Mouse (Mus musculus): ENCODE measurements at regions not wholly inside any gene's neighbourhood (a gene's known extent, or its start where the extent isn't known, plus 50 kb on each side); places are given as distances from the start of the nearest gene placed in this dataset.
A peak's percentile ranks its signal among the peaks of the same experiment; 100 is the strongest.

DNA sequence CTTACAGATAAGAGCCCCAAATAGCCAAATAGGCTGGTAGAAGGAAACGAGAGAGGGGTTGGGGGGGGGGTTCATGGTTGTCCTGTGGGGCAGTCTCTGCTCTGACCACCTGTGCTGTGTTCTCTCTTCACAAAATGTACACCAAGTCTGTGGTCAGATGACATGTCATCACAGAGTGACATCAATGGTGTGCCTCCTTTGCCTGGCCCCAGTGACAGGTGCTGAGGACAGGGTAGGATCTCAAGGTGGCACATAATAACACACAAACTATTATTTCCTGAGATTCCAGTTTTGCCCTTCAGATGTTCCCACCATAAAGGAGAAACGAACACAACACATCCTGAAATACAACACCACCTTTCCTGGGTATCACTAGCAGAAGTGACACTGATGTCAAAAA lies 68.3 kb upstream of the Epcam start:
- TF ChIP-seq MYOG (IDR thresholded peaks at IDR 0.05; ENCODE audit: control insufficient read depth, extremely low read depth, insufficient read length): no peak
- TF ChIP-seq FOSL1 (IDR thresholded peaks at IDR 0.05; ENCODE audit: insufficient read depth, low read length, poor library complexity, severe bottlenecking): no peak
- no peak for TF ChIP-seq CTCF (IDR thresholded peaks at IDR 0.05; ENCODE audit: control insufficient read depth, insufficient read depth, insufficient read length)
- TF ChIP-seq MYOD1 (IDR thresholded peaks at IDR 0.05; ENCODE audit: control insufficient read depth, insufficient read length, low read depth): peak; percentile 68
- Histone ChIP-seq H3K36me3 (ENCODE audit: control insufficient read depth, insufficient read depth) (no peaks in the 10 kb centered on the region), H3ac (ENCODE audit: control insufficient read depth, insufficient read length, low read depth) (no peak overlapping the region), H3K79me3 (ENCODE audit: low read depth) (no peaks in the 10 kb centered on the region), H3K79me2 (ENCODE audit: control insufficient read depth, insufficient read depth) (no peaks in the 10 kb centered on the region), H3K27me3 (ENCODE audit: control insufficient read depth, insufficient read depth, insufficient read length) (no peaks in the 10 kb centered on the region), H3K4me3 (ENCODE audit: insufficient read depth, poor library complexity, severe bottlenecking) (no peak overlapping the region)

- H3K27me3 ChIP-seq (ENCODE audit: control insufficient read depth, insufficient read depth, insufficient read length): no peaks in the 10 kb centered on the region
- H3K4me3 ChIP-seq (ENCODE audit: insufficient read depth, poor library complexity, severe bottlenecking): no peak overlapping the region
- H3K79me2 ChIP-seq (ENCODE audit: control insufficient read depth, insufficient read depth): no peaks in the 10 kb centered on the region
- H3ac ChIP-seq (ENCODE audit: control insufficient read depth, insufficient read length, low read depth): no peak overlapping the region
- no peaks in the 10 kb centered on the region for H3K36me3 ChIP-seq (ENCODE audit: control insufficient read depth, insufficient read depth)
- TF ChIP-seq MYOG (IDR thresholded peaks at IDR 0.05; ENCODE audit: control insufficient read depth, extremely low read depth, insufficient read length) (no peak), CTCF (IDR thresholded peaks at IDR 0.05; ENCODE audit: control insufficient read depth, insufficient read depth, insufficient read length) (no peak), CEBPB (IDR thresholded peaks at IDR 0.05; ENCODE audit: low read depth) (no peak), USF1 (IDR thresholded peaks at IDR 0.05; ENCODE audit: low read depth) (no peak), MYOD1 (IDR thresholded peaks at IDR 0.05; ENCODE audit: control insufficient read depth, insufficient read length, low read depth) (no peak), MAX (IDR thresholded peaks at IDR 0.05) (no peak), FOSL1 (IDR thresholded peaks at IDR 0.05; ENCODE audit: insufficient read depth, low read length, poor library complexity, severe bottlenecking) (no peak)
- H3K79me3 ChIP-seq (ENCODE audit: low read depth): no peaks in the 10 kb centered on the region
Observed at GRCm38 (mm10) chr17:87569981-87570380, 65.8 kb upstream of the Epcam start.

- Histone ChIP-seq H3K27me3 (ENCODE audit: control insufficient read depth, insufficient read depth, insufficient read length) (no peaks in the 10 kb centered on the region), H3K36me3 (ENCODE audit: control insufficient read depth, insufficient read depth) (no peaks in the 10 kb centered on the region), H3ac (ENCODE audit: control insufficient read depth, insufficient read length, low read depth) (no peak overlapping the region), H3K79me3 (ENCODE audit: low read depth) (no peaks in the 10 kb centered on the region), H3K79me2 (ENCODE audit: control insufficient read depth, insufficient read depth) (no peaks in the 10 kb centered on the region), H3K4me3 (ENCODE audit: insufficient read depth, poor library complexity, severe bottlenecking) (no peak overlapping the region)
- no peak for TF ChIP-seq CEBPB (IDR thresholded peaks at IDR 0.05; ENCODE audit: low read depth)
- TF ChIP-seq MYOD1 (IDR thresholded peaks at IDR 0.05; ENCODE audit: control insufficient read depth, insufficient read length, low read depth): peak; percentile 86
- TF ChIP-seq USF1 (IDR thresholded peaks at IDR 0.05; ENCODE audit: low read depth): no peak
Observed at GRCm38 (mm10) chr17:87570676-87571344, 65.0 kb upstream of the Epcam start.

DNA sequence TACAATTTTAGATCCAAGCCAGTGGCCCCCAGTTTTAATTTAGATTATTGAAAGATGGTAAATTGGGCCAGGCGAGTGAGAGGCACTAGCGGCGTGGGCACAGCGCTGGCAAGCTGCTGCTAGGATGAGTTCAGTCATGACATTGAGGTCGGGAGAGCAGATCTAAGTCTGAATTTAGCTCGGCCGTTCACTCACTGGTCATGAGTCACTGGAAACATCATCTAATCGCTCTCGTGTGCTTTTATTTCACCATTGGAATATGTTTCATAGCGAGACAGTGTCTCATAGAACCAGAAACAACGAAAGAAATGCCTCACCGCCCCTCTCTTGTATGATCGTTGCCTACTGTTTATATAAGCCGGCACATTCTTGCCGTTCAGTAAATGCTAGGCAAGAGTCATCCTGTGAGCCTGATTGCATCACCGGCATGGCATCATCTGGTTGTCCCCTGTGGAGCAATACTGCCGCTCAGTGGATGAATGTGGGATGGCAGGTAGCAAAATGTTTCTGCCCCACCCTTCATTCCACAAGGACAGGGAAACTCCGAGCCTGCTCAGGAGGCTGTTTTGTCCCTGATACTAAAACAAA lies 64.3 kb upstream of the Epcam start:
- no peaks in the 10 kb centered on the region for H3K36me3 ChIP-seq (ENCODE audit: control insufficient read depth, insufficient read depth)
- TF ChIP-seq MYOD1 (IDR thresholded peaks at IDR 0.05; ENCODE audit: control insufficient read depth, insufficient read length, low read depth) (no peak), MAX (IDR thresholded peaks at IDR 0.05) (peak; percentile 67), CTCF (IDR thresholded peaks at IDR 0.05; ENCODE audit: control insufficient read depth, insufficient read depth, insufficient read length) (peak; percentile 93), MYOG (IDR thresholded peaks at IDR 0.05; ENCODE audit: control insufficient read depth, extremely low read depth, insufficient read length) (no peak), USF1 (IDR thresholded peaks at IDR 0.05; ENCODE audit: low read depth) (no peak), FOSL1 (IDR thresholded peaks at IDR 0.05; ENCODE audit: insufficient read depth, low read length, poor library complexity, severe bottlenecking) (no peak), CEBPB (IDR thresholded peaks at IDR 0.05; ENCODE audit: low read depth) (peak; percentile 99)
- H3K79me2 ChIP-seq (ENCODE audit: control insufficient read depth, insufficient read depth): no peaks in the 10 kb centered on the region
- no peak overlapping the region for H3K4me3 ChIP-seq (ENCODE audit: insufficient read depth, poor library complexity, severe bottlenecking)
- no peaks in the 10 kb centered on the region for H3K27me3 ChIP-seq (ENCODE audit: control insufficient read depth, insufficient read depth, insufficient read length)
- H3ac ChIP-seq (ENCODE audit: control insufficient read depth, insufficient read length, low read depth): peak overlapping the region; percentile 19
- H3K79me3 ChIP-seq (ENCODE audit: low read depth): no peaks in the 10 kb centered on the region

- no peaks in the 10 kb centered on the region for H3K27me3 ChIP-seq (ENCODE audit: control insufficient read depth, insufficient read depth, insufficient read length)
- H3K4me3 ChIP-seq (ENCODE audit: insufficient read depth, poor library complexity, severe bottlenecking): no peak overlapping the region
- TF ChIP-seq FOSL1 (IDR thresholded peaks at IDR 0.05; ENCODE audit: insufficient read depth, low read length, poor library complexity, severe bottlenecking): no peak
- TF ChIP-seq CTCF (IDR thresholded peaks at IDR 0.05; ENCODE audit: control insufficient read depth, insufficient read depth, insufficient read length): no peak
- no peak for TF ChIP-seq MYOD1 (IDR thresholded peaks at IDR 0.05; ENCODE audit: control insufficient read depth, insufficient read length, low read depth)
- TF ChIP-seq USF1 (IDR thresholded peaks at IDR 0.05; ENCODE audit: low read depth): no peak
- no peak for TF ChIP-seq CEBPB (IDR thresholded peaks at IDR 0.05; ENCODE audit: low read depth)
- TF ChIP-seq MYOG (IDR thresholded peaks at IDR 0.05; ENCODE audit: control insufficient read depth, extremely low read depth, insufficient read length): no peak
- TF ChIP-seq MAX (IDR thresholded peaks at IDR 0.05): no peak
- H3K79me3 ChIP-seq (ENCODE audit: low read depth): no peaks in the 10 kb centered on the region
- no peaks in the 10 kb centered on the region for H3K36me3 ChIP-seq (ENCODE audit: control insufficient read depth, insufficient read depth)
- no peaks in the 10 kb centered on the region for H3K79me2 ChIP-seq (ENCODE audit: control insufficient read depth, insufficient read depth)
- H3ac ChIP-seq (ENCODE audit: control insufficient read depth, insufficient read length, low read depth): no peak overlapping the region
Observed at GRCm38 (mm10) chr17:87583575-87583974, 52.2 kb upstream of the Epcam start.

DNA sequence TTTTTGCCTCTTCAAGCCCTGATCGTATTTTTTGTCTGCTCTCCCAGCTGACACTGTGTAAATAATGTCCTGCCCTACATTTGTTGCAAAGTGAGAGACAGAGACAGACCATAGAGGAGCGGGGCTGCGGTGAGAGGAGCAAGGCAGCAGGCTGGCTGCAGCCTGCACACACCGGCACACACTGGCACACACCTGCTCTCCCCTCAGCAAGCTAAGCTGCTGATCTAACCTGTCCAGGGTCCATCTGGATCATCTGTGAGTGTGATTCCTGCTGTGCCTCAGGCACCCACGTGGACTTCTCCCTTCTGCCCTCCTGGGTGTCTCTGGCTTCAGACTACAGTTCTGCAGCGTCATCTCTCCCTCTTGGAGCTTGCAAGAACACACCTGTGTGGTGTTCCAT lies 50.4 kb upstream of the Epcam start:
- Histone ChIP-seq H3K4me3 (ENCODE audit: insufficient read depth, poor library complexity, severe bottlenecking) (no peak overlapping the region), H3K79me3 (ENCODE audit: low read depth) (no peaks in the 10 kb centered on the region), H3K36me3 (ENCODE audit: control insufficient read depth, insufficient read depth) (no peaks in the 10 kb centered on the region), H3K27me3 (ENCODE audit: control insufficient read depth, insufficient read depth, insufficient read length) (no peaks in the 10 kb centered on the region), H3K79me2 (ENCODE audit: control insufficient read depth, insufficient read depth) (no peaks in the 10 kb centered on the region), H3ac (ENCODE audit: control insufficient read depth, insufficient read length, low read depth) (no peak overlapping the region)
- TF ChIP-seq USF1 (IDR thresholded peaks at IDR 0.05; ENCODE audit: low read depth): no peak
- TF ChIP-seq MYOD1 (IDR thresholded peaks at IDR 0.05; ENCODE audit: control insufficient read depth, insufficient read length, low read depth): no peak
- no peak for TF ChIP-seq CEBPB (IDR thresholded peaks at IDR 0.05; ENCODE audit: low read depth)
- no peak for TF ChIP-seq CTCF (IDR thresholded peaks at IDR 0.05; ENCODE audit: control insufficient read depth, insufficient read depth, insufficient read length)
- no peak for TF ChIP-seq MYOG (IDR thresholded peaks at IDR 0.05; ENCODE audit: control insufficient read depth, extremely low read depth, insufficient read length)
- TF ChIP-seq MAX (IDR thresholded peaks at IDR 0.05): no peak
